Mouse (Mus musculus) left cerebral cortex, adult 8-10 months (tissue): Measurements from ENCODE around the gene Idh2. TPM values are rescaled to one million over a fixed set of nuclear protein-coding genes. Genes with fewer than 3 reads are reported as not detected.
"Not testable (repeated sequence)": the region's sequence is repeated elsewhere in the genome, so short reads cannot be mapped to it uniquely, and the experiment has no call there.

Experiments used
- DNase-seq, 2 experiments: peaks; one replicate each; pipeline ENCODE4 v3.0.0; 2022; ENCODE audit warnings: low spot score in 2 of 2
- total RNA-seq, 4 experiments: library from RNA; stranded (reverse); gene quantifications; 2 replicates each; pipeline ENCODE4 v1.2.4; 2022

Idh2 gene
- 10 to 100 TPM; 61.7 to 68.1 (median 64.0) TPM for total RNA-seq

DNA sequence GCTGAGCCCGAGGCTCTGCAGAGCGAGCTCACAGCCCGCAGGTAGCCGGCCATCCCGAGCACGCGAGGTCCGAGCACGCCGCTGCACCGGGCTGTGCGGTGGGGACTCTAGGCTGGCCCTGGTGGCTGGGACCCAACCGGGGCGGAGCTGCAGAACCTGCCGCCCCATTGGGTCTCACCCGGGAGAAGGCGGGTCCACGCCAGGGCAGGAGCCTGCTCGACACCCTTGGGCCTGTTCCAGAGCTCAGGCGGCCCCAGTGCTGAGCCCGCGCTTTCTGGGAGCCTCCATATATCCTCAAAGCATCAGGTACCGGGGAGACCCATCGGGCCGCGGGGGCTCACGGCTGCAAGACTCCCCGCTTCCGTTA lies at the start of gene Idh2:
TSS of gene Idh2 (minus strand) at position 169 of the 367 bp plus-strand sequence.
- peak; percentile 84 to 90 for DNase-seq

DNA sequence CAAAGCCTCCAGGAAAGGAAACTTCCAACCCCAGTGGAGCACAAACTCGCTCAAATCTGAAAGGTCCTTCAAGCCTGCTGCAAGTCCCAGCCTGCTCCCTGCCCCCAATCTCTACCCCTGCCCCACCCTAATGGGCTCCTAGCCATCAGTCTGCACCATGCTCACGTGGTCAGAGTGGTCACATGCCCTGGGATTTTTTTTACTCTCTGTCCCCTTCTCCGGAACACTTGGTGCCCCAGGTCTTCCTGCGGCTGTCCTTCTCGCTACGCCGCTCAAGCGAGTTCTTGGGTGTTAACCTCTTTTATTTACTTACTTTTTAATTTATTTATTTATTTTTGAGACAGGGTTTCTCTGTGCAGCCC lies 45.7 kb upstream of the Idh2 start:
- DNase-seq: peak in 1 of 2 experiments; percentile 21

DNA sequence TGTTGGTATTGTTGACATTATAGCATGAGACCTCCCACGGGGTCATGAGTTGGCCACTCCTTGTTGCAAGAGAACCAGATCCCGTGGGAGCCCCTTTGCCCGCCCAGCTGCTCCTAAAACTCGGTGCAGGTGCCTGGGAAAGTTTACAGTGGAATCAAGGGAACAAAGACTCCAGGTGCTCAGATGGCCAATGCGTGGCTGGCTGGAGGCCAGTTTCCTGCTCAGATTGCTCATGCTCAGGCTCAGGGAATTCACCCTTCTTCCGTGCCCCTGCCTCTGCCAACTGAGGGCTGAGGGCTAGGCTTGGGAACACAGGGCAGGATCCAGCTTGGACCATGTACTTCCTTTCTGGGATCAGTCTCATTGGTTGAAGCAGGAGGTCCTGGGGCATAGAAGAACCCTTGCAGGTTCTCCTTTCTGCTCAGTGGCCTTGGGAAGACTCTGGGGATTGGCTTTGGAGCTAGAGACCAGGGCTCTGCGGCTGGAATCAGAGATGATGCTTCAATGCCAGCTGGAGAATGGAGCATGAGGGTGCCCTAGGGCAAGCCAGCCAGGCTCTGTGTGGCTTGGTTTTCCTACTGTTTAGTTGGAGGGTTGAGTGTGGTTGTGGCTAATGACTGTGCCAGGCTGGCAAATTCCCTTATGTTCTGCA lies 45.2 kb upstream of the Idh2 start:
- no peak for DNase-seq

DNA sequence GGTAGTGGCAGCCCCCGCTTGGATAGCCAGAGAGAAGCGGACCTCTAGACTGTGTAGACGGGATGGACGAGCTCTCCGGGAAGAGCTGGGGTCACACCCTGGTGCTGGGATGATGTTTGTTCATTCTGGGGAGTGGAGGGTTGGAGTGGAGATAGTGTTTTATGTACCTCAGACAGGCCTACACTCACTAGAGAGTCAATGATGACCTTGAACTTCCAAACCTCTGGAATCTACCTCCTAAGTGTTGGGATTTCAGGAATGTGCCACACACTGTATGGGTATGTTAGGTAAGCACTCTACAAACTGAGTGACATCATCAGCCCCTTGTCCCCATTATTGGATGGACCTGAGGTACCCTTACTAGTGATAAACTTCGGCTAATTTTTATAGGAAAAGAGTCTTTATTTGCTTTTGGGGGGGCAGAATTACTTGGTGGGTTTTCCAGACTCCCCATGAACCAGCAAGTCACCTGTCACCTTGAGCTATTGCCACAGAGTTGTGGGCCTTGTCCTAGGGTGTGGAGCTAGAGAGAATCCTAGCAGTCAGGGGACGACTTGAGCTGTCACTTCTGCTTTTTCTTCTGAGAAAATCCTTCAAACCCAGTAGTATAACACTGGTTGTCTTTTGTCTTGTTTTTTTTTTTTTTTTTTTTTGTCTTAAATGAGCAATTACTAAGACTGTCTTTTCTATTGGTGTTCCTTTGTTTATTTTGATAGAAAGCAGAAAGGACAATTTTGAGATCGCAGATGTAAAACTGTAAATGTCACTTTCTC lies 43.5 kb upstream of the Idh2 start:
- no peak for DNase-seq

DNA sequence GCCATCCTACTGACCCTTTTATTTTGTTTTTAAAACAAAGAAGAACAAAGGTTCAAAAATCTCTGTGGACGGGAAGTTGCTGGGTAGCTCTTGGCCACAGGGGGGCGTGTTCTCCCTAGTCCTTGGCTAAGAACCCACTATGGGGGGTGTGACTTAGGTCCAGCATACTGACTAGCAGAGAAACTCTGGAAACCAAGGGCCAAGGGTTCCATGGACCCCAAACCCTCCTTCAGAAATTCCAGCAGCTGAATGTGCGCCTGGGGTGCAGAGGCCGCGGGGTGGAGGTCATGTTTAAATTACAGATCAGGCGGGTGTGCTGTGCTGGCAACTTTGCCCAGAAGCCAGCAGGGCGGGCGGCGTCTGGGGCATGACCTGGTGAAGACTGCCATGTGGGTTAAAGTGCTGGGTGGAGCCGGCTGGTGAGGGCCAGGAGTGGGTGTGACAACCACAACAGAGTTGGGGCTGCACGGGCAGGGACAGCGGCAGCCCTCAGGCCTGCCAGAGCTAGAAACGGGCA lies 41.6 kb upstream of the Idh2 start:
- DNase-seq: no peak

DNA sequence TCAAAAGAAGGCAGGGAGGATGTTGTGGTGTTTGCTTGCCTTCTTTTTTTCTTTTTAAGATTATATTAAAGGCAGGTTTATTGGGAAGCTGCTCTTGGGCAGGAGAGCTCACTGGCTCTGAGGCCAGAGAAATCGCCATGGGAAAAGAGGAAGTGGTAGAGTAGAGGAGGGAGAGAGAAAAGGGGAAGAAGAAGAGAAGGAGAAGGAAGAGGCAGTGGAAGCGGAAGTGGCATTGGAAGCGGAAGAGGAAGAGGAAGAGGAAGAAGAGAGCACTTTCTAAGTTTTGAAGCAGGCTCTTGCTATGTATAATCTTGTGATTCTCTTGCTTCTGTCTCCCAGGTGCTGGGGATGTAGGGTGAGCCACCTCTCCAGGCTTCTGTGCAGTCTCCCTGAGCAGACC lies 39.5 kb upstream of the Idh2 start:
- no peak for DNase-seq

DNA sequence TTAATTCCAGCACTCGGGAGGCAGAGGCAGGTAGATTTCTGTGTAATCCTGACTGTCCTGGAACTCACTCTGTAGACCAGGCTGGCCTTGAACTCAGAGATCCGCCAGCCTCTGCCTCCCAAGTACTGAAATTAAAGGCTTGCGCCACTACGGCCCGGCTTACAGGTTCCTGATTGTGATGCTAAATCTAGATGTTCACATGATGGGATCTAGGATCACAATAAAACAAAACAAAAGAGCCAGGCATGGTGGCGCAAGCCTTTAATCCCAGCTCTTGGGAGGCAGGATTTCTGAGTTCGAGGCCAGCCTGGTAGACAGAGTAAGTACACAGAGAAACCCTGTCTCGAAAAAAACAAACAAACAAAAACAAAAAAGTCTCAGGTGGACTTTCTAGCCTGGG lies 37.6 kb upstream of the Idh2 start:
- no peak for DNase-seq

DNA sequence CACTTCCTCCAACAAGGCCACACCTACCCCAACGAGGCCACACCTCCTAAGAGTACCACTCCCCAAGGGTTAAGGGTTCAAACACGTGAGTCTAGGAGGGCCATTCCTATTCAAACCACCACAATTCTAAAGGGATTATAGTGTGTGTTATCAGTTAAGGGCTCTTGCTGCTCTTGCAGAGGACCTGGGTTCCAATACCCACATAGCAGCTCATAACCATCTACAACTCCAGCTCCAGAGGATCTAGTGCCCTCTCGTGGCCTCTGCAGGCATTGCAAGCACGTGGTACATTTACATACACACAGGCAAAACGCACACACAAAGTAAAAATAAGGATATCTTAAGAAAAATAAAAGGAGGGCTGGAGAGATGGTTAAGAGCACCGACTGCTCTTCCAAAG lies 37.0 kb upstream of the Idh2 start:
- DNase-seq: no peak

DNA sequence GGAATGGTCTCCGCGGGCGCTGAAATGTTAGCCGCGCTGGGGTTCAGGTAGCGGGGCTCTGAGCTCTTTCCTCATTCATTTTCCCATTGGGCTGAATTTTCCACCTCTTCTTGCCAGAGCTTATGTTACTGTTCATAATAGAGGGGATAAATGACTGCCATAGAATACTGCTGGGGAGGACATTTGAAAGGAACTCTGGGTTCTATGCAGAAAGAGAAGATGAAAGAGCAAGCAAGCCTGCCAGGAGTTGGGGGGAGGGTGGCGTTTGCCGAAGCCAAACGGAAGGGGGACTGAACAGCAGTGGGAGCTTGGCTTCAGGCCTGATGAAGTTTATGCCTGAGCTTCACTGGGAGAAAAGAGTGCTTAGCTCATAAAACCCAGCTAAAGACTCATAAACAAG lies 34.2 kb upstream of the Idh2 start:
- DNase-seq: peak in 1 of 2 experiments; percentile 62

DNA sequence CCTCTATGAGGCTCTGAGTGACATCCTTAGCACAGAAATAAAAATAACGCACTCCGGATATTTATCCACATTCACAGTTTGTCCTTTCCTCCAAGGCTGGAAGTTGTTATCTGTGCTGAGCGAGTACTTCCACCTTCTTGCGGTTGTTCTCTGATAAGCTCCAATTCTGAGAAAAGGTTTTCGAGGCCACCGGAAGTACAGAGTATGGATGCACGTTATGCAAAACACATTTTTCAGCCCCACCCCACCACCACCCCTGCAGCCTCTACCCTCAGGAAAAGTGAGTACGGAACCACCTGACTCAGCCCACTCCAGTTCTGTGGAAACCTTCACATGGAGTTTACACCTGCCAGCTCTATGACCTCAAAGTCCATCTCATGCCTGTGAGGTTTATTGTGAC lies 30.9 kb upstream of the Idh2 start:
- no peak for DNase-seq

DNA sequence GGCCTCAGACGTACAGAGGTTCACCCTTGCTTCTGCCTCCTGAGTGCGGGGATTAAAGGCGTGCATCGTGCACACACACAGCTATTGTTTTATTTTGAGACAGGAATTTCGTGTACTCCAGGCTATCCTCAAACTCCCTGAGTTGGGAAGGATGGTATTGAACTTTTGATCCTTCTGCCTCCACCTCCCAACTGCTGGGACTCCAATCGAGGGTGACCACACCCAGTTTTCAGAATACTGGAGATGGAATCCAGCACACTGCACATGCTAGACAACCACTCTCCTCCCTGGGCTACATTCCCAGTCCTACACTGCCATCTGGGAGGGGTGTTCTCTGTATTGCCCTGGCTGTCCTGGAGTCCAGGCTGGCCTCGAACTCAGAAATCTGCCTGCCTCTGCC lies 29.5 kb upstream of the Idh2 start:
- DNase-seq: no peak

DNA sequence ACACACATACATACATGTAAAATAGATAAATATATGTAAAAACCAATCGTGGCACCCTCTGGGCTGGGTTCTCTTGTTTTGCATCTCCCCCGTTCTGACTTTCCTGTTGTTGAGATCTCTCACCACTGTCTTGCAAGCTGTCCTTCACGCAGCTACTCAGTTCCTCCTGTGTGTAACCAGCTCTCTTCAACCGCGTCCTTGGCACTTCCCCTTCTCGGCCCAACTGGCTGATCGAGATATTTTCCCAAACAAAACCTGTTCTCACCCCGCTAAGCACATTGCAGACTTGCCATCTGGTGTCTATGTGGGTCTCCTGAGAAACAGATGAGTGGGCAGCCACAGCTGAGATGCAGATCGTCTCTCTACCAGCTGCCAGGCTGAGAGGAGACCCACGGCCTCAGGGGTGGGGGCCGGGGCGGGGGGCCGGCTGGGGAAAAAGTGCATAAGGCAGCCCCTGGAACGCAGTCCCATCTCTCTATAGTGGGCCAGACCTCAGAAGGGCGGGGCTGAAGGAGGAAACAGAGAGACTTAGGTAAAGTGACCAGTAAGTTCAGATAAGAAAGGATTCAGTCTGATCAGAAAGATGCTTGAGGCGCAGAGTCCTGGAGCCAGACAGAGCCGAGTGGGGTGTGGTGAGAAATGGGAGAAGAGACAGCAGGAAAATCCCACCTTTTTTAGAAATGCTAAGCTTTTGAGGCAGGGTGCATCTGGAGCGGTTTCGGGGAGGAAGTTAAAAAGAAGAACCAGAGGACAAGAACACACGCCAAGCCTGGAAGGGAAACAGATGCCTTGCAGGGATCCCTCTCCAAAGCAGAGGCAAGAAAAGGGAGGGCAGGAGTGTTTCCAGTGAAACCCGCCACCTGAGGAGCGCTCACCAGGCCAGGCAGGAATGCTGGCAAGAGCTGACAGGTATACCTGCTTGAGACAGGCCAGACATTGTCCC lies 28.4 kb upstream of the Idh2 start:
- DNase-seq: peak; percentile 47 to 88

DNA sequence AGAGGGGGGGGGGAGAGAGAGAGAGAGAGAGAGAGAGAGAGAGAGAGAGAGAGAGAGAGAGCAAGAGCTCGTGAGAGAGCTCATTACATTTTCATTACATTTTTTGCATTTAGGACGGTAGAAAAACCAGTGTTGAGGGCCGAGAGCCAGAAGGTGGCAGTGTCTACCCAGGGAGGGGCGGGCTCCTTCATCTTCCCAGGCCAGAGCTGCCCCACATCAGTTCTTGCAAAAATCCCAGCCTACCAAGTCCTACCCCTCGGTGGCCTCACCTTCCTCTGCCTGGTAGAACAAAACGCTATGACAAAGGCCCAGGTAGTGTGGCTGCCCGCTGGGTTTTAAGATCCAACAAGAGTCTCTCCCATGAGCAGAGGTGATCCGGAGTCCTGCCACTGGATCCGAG lies 25.6 kb upstream of the Idh2 start:
- peak in 1 of 2 experiments; percentile 32 for DNase-seq

DNA sequence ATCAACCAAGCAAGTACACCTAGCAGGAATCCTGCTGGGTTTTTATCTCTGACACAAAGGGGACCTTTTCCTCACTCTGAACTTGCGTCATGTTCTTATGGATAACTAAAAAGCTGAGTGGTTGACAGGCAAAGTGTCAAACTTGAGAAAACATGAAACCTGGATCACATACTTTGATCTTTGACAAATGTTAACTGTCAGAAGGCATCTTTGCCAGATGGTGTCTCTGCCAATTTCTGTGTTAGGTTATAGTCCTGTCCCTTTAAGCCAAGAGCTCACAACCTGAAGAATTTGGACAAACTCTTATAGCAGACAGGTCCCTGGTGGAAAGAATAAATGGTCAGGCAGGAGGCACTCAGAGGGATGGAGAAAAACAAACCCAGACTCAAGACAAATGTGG lies 23.2 kb upstream of the Idh2 start:
- DNase-seq: no peak

DNA sequence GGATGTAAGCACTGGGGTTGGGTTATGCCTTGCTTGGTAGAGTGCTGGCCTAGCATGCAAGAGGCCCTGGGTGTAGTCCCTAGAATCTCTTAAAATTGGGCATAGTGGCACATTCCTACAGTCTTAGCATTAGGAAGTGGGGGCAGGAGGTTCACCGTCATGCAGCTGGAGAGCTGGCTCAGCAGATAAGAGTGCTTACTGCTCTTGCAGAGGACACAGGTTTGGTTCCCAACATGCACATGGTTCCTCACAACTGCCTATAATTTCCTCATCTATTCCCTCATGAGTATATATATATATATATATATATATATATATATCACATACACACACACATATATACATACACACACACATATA lies 20.0 kb upstream of the Idh2 start:
- DNase-seq: no peak

DNA sequence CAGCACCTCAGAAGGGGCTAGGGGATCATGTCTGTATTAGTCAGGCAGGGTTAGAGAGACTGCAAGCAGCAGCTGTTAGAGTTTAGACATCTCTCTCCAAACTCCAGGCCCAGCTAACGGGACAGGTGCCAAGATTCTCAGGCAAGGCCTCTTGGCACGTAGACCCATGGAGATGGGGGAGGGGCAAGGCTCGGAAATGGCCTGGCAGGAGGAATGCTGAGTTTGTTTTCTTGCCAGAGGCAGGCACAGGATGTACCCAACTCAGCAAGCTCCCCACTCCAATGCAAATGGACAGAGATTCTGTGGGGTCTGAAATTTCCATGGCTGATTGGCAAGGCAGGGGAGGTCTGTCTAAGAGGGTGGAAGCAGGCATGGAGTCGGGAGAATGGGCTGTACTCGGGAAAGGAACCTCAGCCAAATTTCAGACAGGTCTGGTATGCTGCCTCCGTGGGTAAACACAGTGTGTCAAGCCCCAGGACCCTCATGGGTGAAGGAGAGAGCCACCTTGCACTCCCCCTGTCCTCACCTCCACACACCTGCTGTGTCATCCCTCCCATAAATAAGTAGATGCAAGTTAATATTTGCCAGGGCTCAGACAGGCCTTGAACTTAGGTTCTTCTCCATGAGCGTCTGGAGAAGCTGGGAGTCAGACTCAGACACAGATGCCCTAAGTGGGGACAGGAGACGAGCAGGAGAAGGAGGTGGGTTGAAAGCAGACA lies 19.4 kb upstream of the Idh2 start:
- peak; percentile 42 to 65 for DNase-seq

DNA sequence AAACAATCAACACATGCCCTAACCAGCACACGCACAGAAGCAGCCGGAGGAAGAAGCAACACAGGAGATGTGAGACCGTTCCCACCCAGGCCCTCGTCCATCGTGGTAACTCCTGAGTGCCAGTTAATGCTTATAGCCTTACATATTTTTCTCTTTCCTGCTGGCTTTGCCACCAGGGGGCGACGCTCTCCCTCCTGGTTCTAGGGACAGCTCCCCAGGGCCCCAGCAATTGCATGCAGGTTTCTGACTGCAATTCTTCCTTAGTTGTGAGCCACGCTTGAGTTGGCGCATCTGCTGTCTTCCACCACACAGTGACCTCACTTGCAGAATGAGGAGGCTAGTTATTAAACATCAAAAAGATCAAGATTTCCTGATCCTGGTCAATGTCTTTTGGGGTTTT lies 17.3 kb upstream of the Idh2 start:
- DNase-seq: no peak

DNA sequence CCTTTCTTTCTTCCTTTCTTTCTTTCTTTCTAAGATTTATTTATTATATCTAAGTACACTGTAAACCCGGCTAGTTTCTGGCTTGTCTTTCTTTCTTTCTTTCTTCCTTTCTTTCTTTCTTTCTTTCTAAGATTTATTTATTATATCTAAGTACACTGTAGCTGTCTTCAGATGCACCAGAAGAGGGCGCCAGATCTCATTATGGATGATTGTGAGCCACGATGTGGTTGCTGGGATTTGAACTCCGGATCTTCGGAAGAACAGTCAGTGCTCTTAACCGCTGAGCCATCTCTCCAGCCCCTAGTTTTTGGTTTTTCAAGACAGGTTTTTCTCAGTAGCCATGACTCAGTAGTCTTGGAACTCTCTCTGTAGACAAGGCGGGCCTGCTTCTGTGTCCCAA lies 16.1 kb upstream of the Idh2 start:
- DNase-seq: not testable (repeated sequence)

DNA sequence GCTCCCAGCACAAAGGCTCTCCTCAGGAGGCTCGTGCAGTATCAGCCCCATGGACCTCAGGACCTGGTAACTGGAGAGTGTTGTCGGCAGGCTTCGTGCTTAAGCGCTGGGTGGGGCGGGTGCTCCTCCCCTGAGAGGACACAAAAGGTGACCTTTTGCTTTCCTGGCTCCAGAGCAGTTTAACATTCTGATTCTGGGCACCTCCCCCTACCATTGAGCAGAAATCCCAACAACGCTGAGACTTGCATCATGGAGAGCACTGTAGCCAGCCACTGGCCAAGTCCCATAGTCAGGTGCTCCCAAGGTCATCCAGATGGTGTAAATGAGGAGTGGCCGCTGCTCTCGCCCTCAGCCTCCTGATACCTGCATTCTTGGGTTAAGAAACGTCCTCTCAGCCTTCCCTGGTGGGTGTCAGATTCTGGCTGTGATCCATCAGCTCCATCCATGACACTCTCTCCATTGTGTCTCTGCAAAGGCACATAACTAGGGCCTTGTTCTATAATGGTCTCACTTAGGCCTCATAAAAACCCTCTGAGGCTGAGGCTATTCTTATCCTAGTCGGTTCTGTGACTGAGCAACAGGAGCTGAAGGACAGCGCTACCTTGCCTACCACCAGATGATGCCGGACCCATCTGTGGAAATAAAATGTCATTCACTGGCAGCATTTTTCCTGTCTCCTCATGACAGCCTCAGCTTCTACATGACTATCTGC lies 15.3 kb upstream of the Idh2 start:
- DNase-seq: no peak

DNA sequence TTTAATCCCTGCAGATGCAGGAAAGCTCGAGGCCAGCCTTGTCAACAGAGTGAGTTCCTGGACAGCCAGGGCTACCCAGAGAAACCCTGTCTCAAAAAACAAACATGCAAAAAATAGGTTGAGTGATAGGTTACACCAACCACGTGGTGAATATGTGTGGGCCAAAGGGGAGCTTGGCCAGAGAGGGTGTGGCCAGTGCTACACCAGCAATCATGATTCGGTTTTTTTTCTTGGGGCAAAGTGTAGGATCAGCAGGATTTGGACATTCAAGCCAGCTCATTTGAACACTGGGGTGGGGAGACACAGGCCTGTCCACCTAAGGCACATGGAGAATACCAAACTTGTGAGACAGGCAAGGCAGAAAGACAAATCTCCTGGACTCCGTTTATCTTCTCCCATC lies 14.1 kb upstream of the Idh2 start:
- no peak for DNase-seq

DNA sequence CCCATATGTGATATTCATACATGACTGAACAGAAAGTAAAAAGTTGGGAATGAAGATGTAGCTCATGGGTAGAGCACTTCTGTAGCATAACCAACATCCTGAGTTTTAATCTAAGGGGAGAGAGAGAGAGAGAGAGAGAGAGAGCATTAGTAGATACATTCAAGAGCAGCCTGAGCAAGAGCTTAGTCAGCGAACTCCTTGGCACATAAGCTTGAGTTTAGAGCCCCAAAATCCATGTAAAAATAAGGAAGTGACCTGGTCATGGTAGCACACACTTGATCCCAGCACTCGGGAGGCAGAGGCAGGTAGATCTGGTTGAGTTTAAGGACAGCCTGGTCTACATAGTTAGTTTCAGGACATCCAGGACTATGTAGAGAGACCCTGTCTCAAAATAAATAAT lies 8.5 kb upstream of the Idh2 start:
- DNase-seq: no peak
